ENCODE assay signal across 7 mouse cellular contexts in genomic region chr1:193130456-193130825, GRCm38 (mm10). TPM values are rescaled to one million over a fixed set of nuclear protein-coding genes. Genes with fewer than 3 reads are reported as not detected.
DNase-seq lines count a peak whose midpoint lies in the region; ATAC-seq and TF ChIP-seq lines count a peak whose summit lies in the region.

No protein-coding gene starts in this region.

- ATAC-seq in erythroid progenitor cell, adult 5-6 weeks (replicated peaks; ENCODE audit: low FRiP score, poor library complexity, severe bottlenecking): peak; percentile 10
- no peak for ATAC-seq in limb, embryonic 12.5 days (ENCODE audit: insufficient number of reproducible peaks, insufficient read depth, low FRiP score, low TSS enrichment, low read depth)

- WGBS in spleen, adult 2 months: 55% methylated on average over 11 of the region's 11 CpGs
- 33% methylated on average over 11 of the region's 11 CpGs for WGBS in limb, embryonic 12.5 days
- 17% methylated on average over 11 of the region's 11 CpGs for WGBS in small intestine, adult 2 months

- H3K9me3 ChIP-seq in limb, embryonic 12.5 days: no peaks in the 10 kb centered on the region

- 0 out of 2 replicates have a peak overlapping the region, but pooled peaks have one; percentile 27 for H3K9ac ChIP-seq in limb, embryonic 12.5 days (replicated peaks)

- H3K4me2 ChIP-seq in limb, embryonic 12.5 days: peak overlapping the region; percentile 54

- peak overlapping the region; percentile 4; the same call in 1 of the 2 replicates for H3K4me3 ChIP-seq in spleen, adult 2 months (ENCODE audit: extremely low read depth, insufficient read depth, insufficient read length)
- peak overlapping the region; percentile 98 for H3K4me3 ChIP-seq in limb, embryonic 12.5 days (replicated peaks)
- H3K4me3 ChIP-seq in small intestine, adult 2 months (ENCODE audit: low read depth, low read length): peak overlapping the region; percentile 45

- peaks cover 8% of the 10 kb centered on the region for H3K36me3 ChIP-seq in spleen, adult 2 months (ENCODE audit: control insufficient read depth, insufficient read depth, low read length)
- peaks cover 23% of the 10 kb centered on the region for H3K36me3 ChIP-seq in limb, embryonic 12.5 days
- peaks cover 3% of the 10 kb centered on the region; the same call in 1 of the 2 replicates for H3K36me3 ChIP-seq in small intestine, adult 2 months (ENCODE audit: control insufficient read depth, insufficient read depth, low read length)

- TF ChIP-seq CTCF in spleen, adult 2 months (IDR thresholded peaks at IDR 0.05; ENCODE audit: extremely low read depth, insufficient read depth, insufficient read length, insufficient replicate concordance): no peak
- TF ChIP-seq CTCF in small intestine, adult 2 months (IDR thresholded peaks at IDR 0.05; ENCODE audit: extremely low read depth, insufficient read length, insufficient replicate concordance, low read depth, low read length): no peak

- peaks cover 2% of the 10 kb centered on the region; the same call in 1 of the 2 replicates for H3K4me1 ChIP-seq in spleen, adult 2 months (ENCODE audit: control insufficient read depth, insufficient read depth, insufficient read length)
- H3K4me1 ChIP-seq in limb, embryonic 12.5 days (replicated peaks): peaks cover 12% of the 10 kb centered on the region
- H3K4me1 ChIP-seq in small intestine, adult 2 months (ENCODE audit: control insufficient read depth, insufficient read depth, insufficient read length, low read length): peaks cover 2% of the 10 kb centered on the region; the same call in 1 of the 2 replicates

- DNase-seq in spleen, adult 2 months (ENCODE audit: low read depth in 1 of 2, low spot score in 2 of 2): peak in 1 of 2 experiments; percentile 9
- DNase-seq in spleen, adult 12 weeks (ENCODE audit: low spot score): no peak
- DNase-seq in right cerebral cortex, adult 18-20 months: no peak
- no peak for DNase-seq in layer of hippocampus, adult 8-10 months (ENCODE audit: low spot score in 2 of 2)

- TF ChIP-seq POLR2A in spleen, adult 2 months (IDR thresholded peaks at IDR 0.05; ENCODE audit: low read depth, low read length): no peak
- TF ChIP-seq POLR2A in small intestine, adult 2 months (IDR thresholded peaks at IDR 0.05; ENCODE audit: low read depth, low read length): no peak

- H3K27me3 ChIP-seq in spleen, adult 2 months (ENCODE audit: control insufficient read depth, insufficient read depth, low read length): no peaks in the 10 kb centered on the region
- no peaks in the 10 kb centered on the region for H3K27me3 ChIP-seq in limb, embryonic 12.5 days
- no peaks in the 10 kb centered on the region for H3K27me3 ChIP-seq in small intestine, adult 2 months (ENCODE audit: control insufficient read depth, insufficient read depth, low read length)

- peak overlapping the region; percentile 24; the same call in 1 of the 2 replicates for H3K27ac ChIP-seq in spleen, adult 2 months (ENCODE audit: insufficient read depth, low read length)
- no peak overlapping the region for H3K27ac ChIP-seq in limb, embryonic 12.5 days
- peak overlapping the region; percentile 21; the same call in 1 of the 2 replicates for H3K27ac ChIP-seq in small intestine, adult 2 months (ENCODE audit: insufficient read depth, low read depth, low read length)

RNA-seq across cellular contexts. Expression of gene Diexf, which starts 0.4 kb away (rescaled TPM):
- 17.1 and 17.3 TPM in 2 replicates for polyA plus RNA-seq in spleen, adult 2 months (2012; rRNA removed)
- 3.4 and 19.1 TPM in 2 replicates for total RNA-seq in erythroid progenitor cell, adult 5-6 weeks (2015; ENCODE audit: low replicate concordance)
- 1.4 and 1.5 TPM in 2 replicates for total RNA-seq in erythroid progenitor cell, adult 5-6 weeks (2017; ENCODE audit: low replicate concordance)
- 12.0 TPM in 2 replicates for polyA plus RNA-seq in limb, embryonic 12.5 days (2016; fragmentation: Nextera tagmentation; extraction: Ambion mirVana)
- 3.1 and 5.5 TPM in 2 replicates for polyA plus RNA-seq in small intestine, adult 2 months (2012; rRNA removed)
- 10 to 100 TPM; 24.8 to 36.4 (median 30.2) TPM for total RNA-seq in layer of hippocampus, adult 8-10 months (2022)

RNA-seq across cellular contexts. Expression of gene Irf6, which starts 22.5 kb away (rescaled TPM):
- polyA plus RNA-seq in spleen, adult 2 months (2012; rRNA removed): 1.5 and 2.4 TPM in 2 replicates
- not detected in 2 replicates for total RNA-seq in erythroid progenitor cell, adult 5-6 weeks (2015; ENCODE audit: low replicate concordance)
- 0.26 TPM in 1 of 2 replicates, not detected in the other for total RNA-seq in erythroid progenitor cell, adult 5-6 weeks (2017; ENCODE audit: low replicate concordance)
- 8.7 and 10.9 TPM in 2 replicates for polyA plus RNA-seq in limb, embryonic 12.5 days (2016; fragmentation: Nextera tagmentation; extraction: Ambion mirVana)
- 43.4 and 141 TPM in 2 replicates for polyA plus RNA-seq in small intestine, adult 2 months (2012; rRNA removed)
- 1 to 10 TPM in 2 of 4 experiments, under 1 TPM in 2; 0.67 to 3.4 (median 1.00) TPM for total RNA-seq in layer of hippocampus, adult 8-10 months (2022)

RNA-seq across cellular contexts. Expression of gene A130010J15Rik, which starts 37.4 kb away (rescaled TPM):
- polyA plus RNA-seq in spleen, adult 2 months (2012; rRNA removed): 1.8 TPM in 2 replicates
- 0.36 and 1.7 TPM in 2 replicates for total RNA-seq in erythroid progenitor cell, adult 5-6 weeks (2015; ENCODE audit: low replicate concordance)
- total RNA-seq in erythroid progenitor cell, adult 5-6 weeks (2017; ENCODE audit: low replicate concordance): 0.77 and 4.3 TPM in 2 replicates
- 14.9 and 16.3 TPM in 2 replicates for polyA plus RNA-seq in limb, embryonic 12.5 days (2016; fragmentation: Nextera tagmentation; extraction: Ambion mirVana)
- 1.6 and 2.0 TPM in 2 replicates for polyA plus RNA-seq in small intestine, adult 2 months (2012; rRNA removed)
- 1 to 10 TPM; 4.7 to 5.7 (median 5.3) TPM for total RNA-seq in layer of hippocampus, adult 8-10 months (2022)

Comparison
In these comparisons a context has a peak if more than half of its experiments do, and no peak if none do; other contexts are left out.
1. H3K4me3 ChIP-seq: peak in every context shown above with its lines; median percentile 98 in limb, embryonic 12.5 days; 45 in small intestine, adult 2 months; 4 in spleen, adult 2 months.